Mouse (Mus musculus): ENCODE results near the gene Gm20708.
A peak's percentile ranks its signal among the peaks of the same experiment; 100 is the strongest.
"Not testable (repeated sequence)": the region's sequence is repeated elsewhere in the genome, so short reads cannot be mapped to it uniquely, and the experiment has no call there.

The Gm20708 gene

DNA sequence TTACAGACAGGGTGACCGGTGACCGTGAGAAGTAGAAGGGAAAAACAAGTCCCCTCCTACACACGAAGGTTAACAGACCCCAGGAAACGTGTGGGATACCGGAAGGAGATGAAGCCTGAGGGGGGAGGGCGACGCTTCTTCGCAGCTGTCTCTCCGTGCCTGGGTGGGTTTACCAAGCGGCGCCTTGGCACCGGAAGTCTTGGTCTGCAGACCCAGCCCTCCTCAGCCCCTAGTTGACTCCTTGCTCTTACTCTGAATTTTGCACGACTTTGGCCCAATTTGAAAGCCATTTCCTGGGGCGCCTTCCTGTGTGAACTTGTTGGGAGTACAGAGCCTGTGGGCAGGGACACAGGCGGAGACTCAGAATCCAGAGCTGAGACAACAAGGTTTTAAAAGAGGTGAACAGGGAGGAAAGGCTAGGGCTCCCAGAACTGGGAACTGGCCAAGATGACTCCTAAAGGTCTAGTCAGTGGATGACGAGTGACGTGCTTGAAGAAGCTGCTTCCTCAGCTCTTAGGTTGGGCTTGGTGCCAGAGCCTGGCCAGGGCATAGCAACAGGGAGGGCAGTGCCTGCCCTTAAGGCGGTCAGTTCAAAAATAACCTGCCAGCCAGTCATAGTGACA, 28.2 kb upstream of the Gm20708 start:
- peak; percentile 76 for DNase-seq (ENCODE audit: low read depth, low spot score)

DNA sequence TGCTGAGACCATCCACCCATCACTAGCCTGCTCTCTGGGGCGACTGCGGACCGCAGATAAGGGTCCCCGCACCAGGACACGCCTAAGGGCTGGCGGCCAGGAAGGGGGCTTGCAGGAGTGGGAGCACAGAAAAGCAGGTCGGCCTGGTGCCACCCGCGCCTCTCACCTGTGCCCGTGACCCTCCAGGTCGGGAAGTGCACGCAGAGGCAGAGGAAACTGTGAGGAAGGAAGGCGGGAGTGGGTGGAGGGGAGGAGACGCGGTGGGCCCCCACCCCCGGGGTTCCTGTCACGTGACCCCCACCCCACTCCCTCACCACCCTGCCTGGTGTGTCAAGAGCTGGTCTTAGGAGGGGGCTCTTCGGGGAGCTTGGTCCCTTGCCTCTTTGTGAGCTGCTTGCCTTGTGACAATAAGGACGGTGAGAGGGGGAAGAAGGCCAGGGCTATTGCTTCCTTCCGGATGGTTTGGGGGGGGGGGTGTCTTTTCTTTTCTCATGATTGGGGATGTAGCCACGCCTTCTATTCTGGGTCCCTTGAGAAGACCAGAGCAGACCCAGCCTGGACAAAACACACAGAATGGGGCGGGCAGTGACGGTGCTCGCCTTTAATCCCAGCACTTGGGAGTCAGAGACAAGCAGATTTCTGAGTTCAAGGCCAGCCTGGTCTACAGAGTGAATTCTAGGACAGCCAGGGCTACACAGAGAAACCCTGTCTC, 27.3 kb upstream of the Gm20708 start, which contains the start of the genes Tmc8 and Tmc6:
Gene Tmc8, plus strand, starts transcription at position 84 of the 712 bp plus-strand sequence.
Gene Tmc6, minus strand, starts transcription at position 206 of the 712 bp plus-strand sequence.
- peak; percentile 35 for DNase-seq (ENCODE audit: low read depth, low spot score)

- no peak for DNase-seq (ENCODE audit: low read depth, low spot score)
These were observed 26.8 kb upstream of the Gm20708 start for GRCm38 (mm10) chr11:117782705-117783034.

DNA sequence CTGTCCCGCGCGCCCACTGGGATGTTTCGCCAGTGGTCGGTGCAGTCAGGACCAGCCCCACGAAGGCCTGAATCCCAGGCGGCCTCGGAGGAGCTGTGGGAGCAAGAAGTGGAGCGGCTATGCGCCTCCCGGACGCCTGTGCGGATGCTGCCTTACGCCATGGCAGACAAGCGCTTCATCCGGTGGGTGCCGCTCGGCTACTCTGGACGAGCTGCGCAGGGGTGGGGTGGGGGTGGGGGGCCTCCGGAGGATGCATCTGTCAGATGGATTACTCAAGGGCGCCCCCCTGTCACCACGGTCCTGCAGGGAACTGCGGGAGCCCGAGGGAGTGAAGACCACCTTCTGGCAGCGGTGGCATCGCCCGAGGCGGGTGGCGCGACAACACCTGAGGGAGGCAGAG, 26.4 kb upstream of the Gm20708 start:
- DNase-seq (ENCODE audit: low read depth, low spot score), result peak; percentile 77

DNA sequence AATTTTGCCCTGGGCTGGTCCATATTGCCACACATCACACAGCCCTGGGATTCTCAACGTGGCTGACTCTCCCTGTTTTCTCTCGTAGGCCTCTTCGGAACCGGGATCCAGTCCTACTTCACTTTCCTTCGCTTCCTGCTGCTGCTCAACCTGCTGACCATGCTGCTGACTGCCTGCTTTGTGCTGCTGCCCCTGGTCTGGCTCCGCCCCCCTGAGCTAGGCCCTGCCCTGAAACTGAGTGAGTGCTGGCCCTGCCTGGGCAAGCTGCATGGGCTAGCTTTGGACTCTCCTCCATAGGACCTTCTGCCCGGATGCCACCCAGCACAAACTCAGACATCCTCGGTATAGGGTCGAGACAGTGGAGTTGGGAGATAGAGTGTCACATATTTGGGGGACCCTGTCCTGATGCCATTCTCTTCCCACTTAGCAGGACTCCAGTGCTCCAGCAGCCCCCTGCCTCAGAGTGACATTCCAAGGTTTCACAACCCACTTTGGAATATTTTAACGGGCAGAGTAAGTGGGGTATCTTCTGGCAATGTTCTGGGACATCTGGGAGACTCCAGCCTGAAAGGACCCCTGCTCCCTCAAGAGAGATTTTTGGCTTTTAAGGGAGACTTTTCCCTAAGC, 25.7 kb upstream of the Gm20708 start:
- no peak for DNase-seq (ENCODE audit: low read depth, low spot score)

- DNase-seq (ENCODE audit: low read depth, low spot score), result peak; percentile 90
These were observed 23.2 kb upstream of the Gm20708 start for GRCm38 (mm10) chr11:117786294-117786693.

DNA sequence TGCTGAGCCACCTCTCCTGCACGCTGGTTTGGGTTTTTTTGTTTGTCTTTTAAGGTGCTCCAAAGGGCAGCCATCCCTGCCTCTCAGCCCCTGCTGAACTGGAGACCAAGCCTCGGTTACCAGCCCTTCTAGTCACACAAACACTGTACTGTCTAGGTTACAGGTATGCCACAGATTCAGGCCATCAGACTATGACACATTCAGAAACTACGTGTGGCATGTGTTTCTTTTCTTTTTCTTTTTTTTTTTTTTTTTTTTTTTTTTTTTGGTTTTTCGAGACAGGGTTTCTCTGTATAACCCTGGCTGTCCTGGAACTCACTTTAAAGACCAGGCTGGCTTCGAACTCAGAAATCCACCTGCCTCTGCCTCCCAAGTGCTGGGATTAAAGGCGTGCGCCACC, 21.0 kb upstream of the Gm20708 start:
- DNase-seq (ENCODE audit: low read depth, low spot score), result not testable (repeated sequence)

- peak; percentile 79 for DNase-seq (ENCODE audit: low read depth, low spot score)
These were observed 19.2 kb upstream of the Gm20708 start for GRCm38 (mm10) chr11:117790286-117790685.

DNA sequence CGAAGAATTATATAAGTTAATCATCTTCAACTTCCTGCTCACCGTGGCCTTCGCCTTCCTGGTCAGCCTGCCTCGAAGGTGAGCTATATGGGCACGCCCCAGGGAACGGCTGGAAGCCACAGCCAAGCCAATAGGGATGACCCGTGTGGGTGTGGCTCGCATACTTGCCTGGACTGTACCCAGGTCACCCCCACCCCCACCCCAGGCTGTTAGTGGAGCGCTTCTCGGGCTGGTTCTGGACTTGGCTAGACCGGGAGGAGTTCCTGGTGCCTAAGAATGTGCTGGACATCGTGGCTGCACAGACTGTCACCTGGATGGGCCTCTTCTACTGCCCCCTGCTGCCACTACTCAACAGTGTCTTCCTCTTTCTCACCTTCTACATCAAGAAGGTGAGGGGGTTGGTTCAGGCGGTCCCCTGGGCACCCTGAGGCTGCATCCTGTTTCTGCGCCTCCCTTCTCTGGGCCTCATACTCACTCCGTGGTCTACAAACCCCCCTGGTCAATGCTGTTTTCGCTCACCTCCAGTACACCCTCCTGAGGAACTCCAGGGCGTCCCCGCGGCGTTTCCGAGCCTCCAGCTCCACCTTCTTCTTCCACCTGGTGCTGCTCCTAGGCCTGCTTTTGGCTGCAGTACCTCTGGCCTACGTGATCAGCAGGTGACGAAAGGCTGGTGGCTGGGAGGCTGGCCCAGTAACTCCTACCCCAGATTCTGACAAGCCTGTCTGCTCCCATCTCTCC, 18.6 kb upstream of the Gm20708 start:
- DNase-seq (ENCODE audit: low read depth, low spot score), result peak; percentile 73

DNA sequence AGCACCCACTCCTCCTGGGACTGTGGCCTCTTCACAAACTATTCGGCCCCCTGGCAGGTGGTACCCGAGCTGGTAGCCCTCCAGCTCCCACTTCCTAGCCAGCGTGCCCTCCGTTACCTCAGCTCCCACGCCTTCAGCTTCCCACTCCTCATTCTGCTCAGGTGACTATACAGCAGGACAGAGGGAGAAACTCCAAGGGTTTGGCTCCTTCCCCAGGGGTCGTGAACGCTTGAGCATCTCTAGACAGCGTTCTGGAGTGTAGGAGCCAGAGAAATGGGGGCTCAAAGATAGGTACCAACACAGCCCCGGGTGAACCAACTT, 18.1 kb upstream of the Gm20708 start:
- no peak for DNase-seq (ENCODE audit: low read depth, low spot score)

GRCm38 (mm10) chr11:117792281-117792888, 17.1 kb upstream of the Gm20708 start:
- DNase-seq (ENCODE audit: low read depth, low spot score), result peak; percentile 94

- DNase-seq (ENCODE audit: low read depth, low spot score), result no peak
These were observed 15.4 kb upstream of the Gm20708 start for GRCm38 (mm10) chr11:117794035-117794551.

DNA sequence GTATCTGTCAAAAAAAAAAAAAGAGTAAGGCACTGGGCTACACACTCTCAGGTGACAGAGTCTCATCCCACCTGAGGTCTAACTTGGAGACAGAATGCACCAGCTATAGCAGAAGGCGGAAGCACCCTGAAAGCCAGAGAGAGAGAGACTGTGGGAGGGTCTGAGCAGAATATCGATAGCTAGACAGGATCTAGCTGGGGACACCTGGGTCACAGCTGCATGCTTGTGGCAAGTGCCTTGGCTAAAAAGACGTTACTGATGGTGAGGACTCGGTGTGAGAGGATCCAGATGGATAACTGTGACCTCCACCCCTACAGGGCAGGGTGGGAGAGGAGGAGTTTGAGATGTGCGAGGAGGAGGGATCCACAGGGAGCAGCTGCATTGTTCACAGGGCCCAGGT, 12.5 kb upstream of the Gm20708 start:
- DNase-seq (ENCODE audit: low read depth, low spot score), result no peak

DNA sequence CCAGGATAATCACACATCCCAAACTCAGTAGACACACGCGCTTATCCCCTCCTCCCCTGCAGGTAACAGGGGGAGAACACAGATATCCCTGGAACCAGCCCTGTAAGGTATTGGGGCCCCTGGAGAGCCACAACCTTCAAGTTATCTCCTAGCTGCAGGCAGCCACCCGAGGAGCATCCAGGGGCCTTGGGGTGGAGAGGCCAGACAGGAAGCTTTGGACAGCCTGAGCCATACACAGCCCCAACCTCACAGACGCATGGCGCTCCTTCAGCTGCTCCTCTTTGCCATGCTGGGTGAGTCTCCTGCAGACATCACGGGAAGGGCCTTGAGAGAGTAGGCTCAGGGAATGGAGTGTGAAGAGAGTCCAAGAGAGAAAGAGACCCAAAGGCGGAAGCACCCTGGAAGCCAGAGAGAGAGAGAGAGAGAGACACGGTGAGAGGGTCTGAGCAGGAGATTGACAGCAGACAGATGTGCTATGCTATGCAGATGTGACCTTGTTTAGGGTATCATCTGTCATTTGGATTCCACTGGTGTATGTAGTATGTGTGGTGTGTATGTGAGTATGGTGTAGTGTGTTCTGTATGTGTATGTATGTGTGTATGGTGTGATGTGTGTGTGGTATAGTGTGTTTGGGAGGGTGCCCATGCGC, 11.8 kb upstream of the Gm20708 start, which contains the start of gene 6030468B19Rik:
Gene 6030468B19Rik, plus strand, starts transcription at position 150 of the 649 bp plus-strand sequence.
- no peak for DNase-seq (ENCODE audit: low read depth, low spot score)

GRCm38 (mm10) chr11:117798160-117798541, 11.3 kb upstream of the Gm20708 start:
- DNase-seq (ENCODE audit: low read depth, low spot score), result no peak

DNA sequence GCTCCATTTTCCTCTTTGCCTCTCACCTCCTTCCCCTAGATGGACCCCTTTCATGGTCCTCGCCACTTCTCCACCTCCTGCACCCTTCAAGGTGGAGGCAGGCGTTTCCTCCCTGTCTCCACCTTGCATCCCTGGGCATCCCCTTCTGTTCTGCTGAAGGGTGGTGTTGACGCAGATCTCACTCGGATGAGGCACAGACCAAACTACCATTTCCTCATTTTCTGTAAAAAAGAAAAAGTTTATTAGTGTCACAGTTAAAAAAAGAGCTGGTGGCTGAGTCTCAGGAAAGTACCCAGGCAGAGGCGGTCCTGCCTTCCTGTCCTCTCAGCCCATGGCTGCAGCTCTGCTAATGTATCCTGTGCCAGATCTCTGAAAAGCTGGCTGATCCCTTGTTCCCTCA, 10.3 kb upstream of the Gm20708 start:
- no peak for DNase-seq (ENCODE audit: low read depth, low spot score)

GRCm38 (mm10) chr11:117800038-117800437, 9.4 kb upstream of the Gm20708 start:
- no peak for DNase-seq (ENCODE audit: low read depth, low spot score)

DNA sequence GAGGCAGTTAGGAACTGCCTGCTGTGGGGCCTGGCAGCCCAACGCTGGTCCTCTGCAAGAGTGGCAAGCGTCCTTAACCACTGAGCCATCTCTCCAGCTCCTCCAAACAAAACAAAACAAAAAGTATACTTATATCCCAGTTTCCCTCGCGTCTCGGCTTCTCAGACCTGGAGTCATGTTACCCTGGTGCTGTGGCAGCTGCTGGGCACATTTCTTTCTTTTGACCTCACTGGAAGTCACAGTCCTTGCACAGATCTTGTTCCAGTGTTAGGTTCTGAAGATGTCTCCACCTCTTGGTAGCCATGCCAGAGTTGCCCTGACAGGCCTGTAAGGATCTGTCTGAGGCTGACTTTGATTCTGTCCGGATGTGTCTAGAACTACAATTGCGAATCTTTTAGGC, 7.8 kb upstream of the Gm20708 start:
- DNase-seq (ENCODE audit: low read depth, low spot score), result no peak

DNA sequence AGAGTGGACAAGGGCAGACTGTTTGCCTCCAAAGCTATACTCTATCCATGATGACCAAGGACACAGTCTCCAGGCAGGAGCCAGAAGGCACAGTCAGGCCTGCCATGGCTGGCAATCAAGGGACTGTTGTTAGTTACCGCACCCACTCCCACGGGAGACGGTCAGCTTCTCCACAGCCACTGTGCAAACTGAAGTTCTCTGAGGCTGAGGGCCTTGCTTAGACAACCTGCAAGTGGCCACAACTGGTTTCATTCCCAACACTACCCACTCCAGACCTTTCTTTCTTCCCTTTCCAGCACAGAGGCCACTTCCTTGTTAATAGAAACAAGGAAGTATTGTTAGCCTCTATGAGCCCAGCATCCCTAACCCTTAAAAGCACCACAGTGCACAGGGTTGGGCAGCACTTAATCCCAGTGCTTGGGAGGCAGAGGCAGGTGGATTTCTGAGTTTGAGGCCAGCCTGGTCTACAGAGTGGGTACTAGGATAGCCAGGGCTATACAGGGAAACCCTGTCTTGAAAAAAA, 6.2 kb upstream of the Gm20708 start:
- no peak for DNase-seq (ENCODE audit: low read depth, low spot score)

GRCm38 (mm10) chr11:117806781-117807180, 2.7 kb upstream of the Gm20708 start:
- no peak for DNase-seq (ENCODE audit: low read depth, low spot score)
